Mouse (Mus musculus) MEL-GATA-1-ER (cell line): ENCODE results near the gene Card11.

ENCODE experiments used
- DNase-seq: peaks from one replicate; pipeline ENCODE4 v3.0.0-alpha.2; 2012; ENCODE audit warnings: low read depth; ENCODE audit errors: extremely low read depth

Gene Card11

GRCm38 (mm10) chr5:141000349-141000748 is at the start of gene Card11:
Gene Card11 (minus strand): TSS chr5:141000582.
- no peak for DNase-seq

GRCm38 (mm10) chr5:141047651-141048218 is 47.4 kb upstream of the Card11 start:
- no peak for DNase-seq

GRCm38 (mm10) chr5:141044976-141045375 is 44.6 kb upstream of the Card11 start:
- DNase-seq: no peak

GRCm38 (mm10) chr5:141043654-141044447 is 43.5 kb upstream of the Card11 start:
- no peak for DNase-seq

- no peak for DNase-seq
These were observed 42.0 kb upstream of the Card11 start for GRCm38 (mm10) chr5:141042406-141042805.

GRCm38 (mm10) chr5:141040846-141041245 is 40.5 kb upstream of the Card11 start:
- no peak for DNase-seq

GRCm38 (mm10) chr5:141038342-141038741 is 38.0 kb upstream of the Card11 start:
- DNase-seq: no peak

- DNase-seq: no peak
These were observed 35.0 kb upstream of the Card11 start for GRCm38 (mm10) chr5:141035346-141035745.

GRCm38 (mm10) chr5:141034301-141034700 is 33.9 kb upstream of the Card11 start:
- DNase-seq: no peak

- no peak for DNase-seq
These were observed 32.6 kb upstream of the Card11 start for GRCm38 (mm10) chr5:141033001-141033400.

GRCm38 (mm10) chr5:141029364-141029763 is 29.0 kb upstream of the Card11 start:
- DNase-seq: no peak

GRCm38 (mm10) chr5:141025635-141026034 is 25.3 kb upstream of the Card11 start:
- DNase-seq: no peak

- DNase-seq: no peak
These were observed 24.1 kb upstream of the Card11 start for GRCm38 (mm10) chr5:141024435-141024834.

GRCm38 (mm10) chr5:141017927-141018700 is 17.7 kb upstream of the Card11 start:
- DNase-seq: no peak

GRCm38 (mm10) chr5:141016082-141016481 is 15.7 kb upstream of the Card11 start:
- DNase-seq: no peak

GRCm38 (mm10) chr5:141014216-141014615 is 13.8 kb upstream of the Card11 start:
- no peak for DNase-seq

GRCm38 (mm10) chr5:141013465-141013864 is 13.1 kb upstream of the Card11 start:
- DNase-seq: no peak

- DNase-seq: no peak
These were observed 5.1 kb upstream of the Card11 start for GRCm38 (mm10) chr5:141005491-141005890.

GRCm38 (mm10) chr5:141004078-141004763 is 3.8 kb upstream of the Card11 start:
- no peak for DNase-seq

- DNase-seq: no peak
These were observed 1.2 kb downstream of the Card11 start for GRCm38 (mm10) chr5:140999178-140999672.

GRCm38 (mm10) chr5:140997767-140998166 is 2.6 kb downstream of the Card11 start:
- no peak for DNase-seq
